Mouse (Mus musculus) midbrain, embryonic 15.5 days (tissue): Measurements from ENCODE around the gene Bach2. TPM values are rescaled to one million over a fixed set of nuclear protein-coding genes. Genes with fewer than 3 reads are reported as not detected.
A peak's percentile ranks its signal among the peaks of the same experiment; 100 is the strongest.

Source experiments
- ATAC-seq: fragments of 200-750 bp; cut with Nextera tagmentation; replicated peaks from 2 replicates; pipeline ENCODE4 v1.8.0; 2017; ENCODE audit warnings: moderate TSS enrichment
- H3K27ac ChIP-seq: fragments of 300-500 bp; sonication (generic); 2 replicates; pipeline ENCODE4 v1.5.1; 2015; ENCODE audit warnings: mild to moderate bottlenecking, inconsistent platforms
- H3K27me3 ChIP-seq: fragments of 300-500 bp; sonication (generic); replicated peaks from 2 replicates; pipeline ENCODE4 v1.6.1; 2015; ENCODE audit warnings: inconsistent platforms
- H3K36me3 ChIP-seq: fragments of 300-500 bp; sonication (generic); replicated peaks from 2 replicates; pipeline ENCODE4 v1.6.1; 2015; ENCODE audit warnings: inconsistent platforms
- H3K4me1 ChIP-seq: fragments of 300-500 bp; sonication (generic); 2 replicates; pipeline ENCODE4 v1.6.1; 2015; ENCODE audit warnings: inconsistent platforms
- H3K4me2 ChIP-seq: fragments of 300-500 bp; sonication (generic); 2 replicates; pipeline ENCODE4 v1.6.1; 2015; ENCODE audit warnings: inconsistent platforms, mild to moderate bottlenecking, moderate library complexity
- H3K4me3 ChIP-seq: fragments of 300-500 bp; sonication (generic); 2 replicates; pipeline ENCODE4 v1.5.1; 2015; ENCODE audit warnings: mild to moderate bottlenecking, inconsistent platforms
- H3K9ac ChIP-seq: fragments of 300-500 bp; sonication (generic); 2 replicates; pipeline ENCODE4 v1.6.1; 2015; ENCODE audit warnings: mild to moderate bottlenecking, inconsistent platforms
- H3K9me3 ChIP-seq: fragments of 300-500 bp; sonication (generic); 2 replicates; pipeline ENCODE4 v1.6.1; 2016; ENCODE audit warnings: inconsistent platforms
- WGBS: fragments of 180-500 bp; shearing (Covaris S2); methylation state at CpG from one replicate; pipeline ENCODE4 v1.1.7; 2015; ENCODE audit warnings: mixed read lengths; 5-methylcytosine and 5-hydroxymethylcytosine counted together
- polyA plus RNA-seq: library from polyadenylated mRNA; unstranded; fragments of >200 nt; fragmentation: Nextera tagmentation; extraction: Ambion mirVana; gene quantifications from 2 replicates; pipeline ENCODE4 v1.2.1, GENCODE M21; 2015

The Bach2 gene
- polyA plus RNA-seq, 1 experiment from 2014 or later: 22.3 TPM

- 61% methylated on average over 6 of the region's 6 CpGs for WGBS
- no peaks in the 10 kb centered on the region for H3K36me3 ChIP-seq
- no peak for ATAC-seq
- H3K27ac ChIP-seq: peak overlapping the region; percentile 9; the same call in 1 of the 2 replicates
- no peaks in the 10 kb centered on the region for H3K9me3 ChIP-seq
- no peaks in the 10 kb centered on the region for H3K27me3 ChIP-seq
- no peak overlapping the region for H3K9ac ChIP-seq
- H3K4me1 ChIP-seq: peaks cover 54% of the 10 kb centered on the region
- H3K4me3 ChIP-seq: no peak overlapping the region
- no peak overlapping the region for H3K4me2 ChIP-seq
These were observed 67.1 kb downstream of the Bach2 start for GRCm38 (mm10) chr4:32305683-32306082.

GRCm38 (mm10) chr4:32306169-32306792 lies 67.7 kb downstream of the Bach2 start:
- ATAC-seq: no peak
- 0 out of 2 replicates have a peak overlapping the region, but pooled peaks have one; percentile 39 for H3K27ac ChIP-seq
- 48% methylated on average over 3 of the region's 3 CpGs for WGBS

GRCm38 (mm10) chr4:32307215-32307614 lies 68.6 kb downstream of the Bach2 start:
- Histone ChIP-seq H3K9ac (no peak overlapping the region), H3K27ac (no peak overlapping the region), H3K27me3 (no peaks in the 10 kb centered on the region), H3K4me1 (peaks cover 44% of the 10 kb centered on the region), H3K36me3 (no peaks in the 10 kb centered on the region), H3K4me3 (no peak overlapping the region), H3K9me3 (no peaks in the 10 kb centered on the region), H3K4me2 (no peak overlapping the region)
- no peak for ATAC-seq
- 82% methylated on average over 5 of the region's 5 CpGs for WGBS

More at GRCm38 (mm10) chr4:32306169-32306792, 67.7 kb downstream of the Bach2 start:
- H3K27me3 ChIP-seq: no peaks in the 10 kb centered on the region
- H3K4me3 ChIP-seq: no peak overlapping the region
- peaks cover 52% of the 10 kb centered on the region for H3K4me1 ChIP-seq
- no peaks in the 10 kb centered on the region for H3K9me3 ChIP-seq
- no peaks in the 10 kb centered on the region for H3K36me3 ChIP-seq
- H3K4me2 ChIP-seq: no peak overlapping the region
- no peak overlapping the region for H3K9ac ChIP-seq

GRCm38 (mm10) chr4:32312171-32312946 lies 73.8 kb downstream of the Bach2 start:
- Histone ChIP-seq H3K9me3 (no peaks in the 10 kb centered on the region), H3K9ac (no peak overlapping the region), H3K4me2 (no peak overlapping the region), H3K4me3 (no peak overlapping the region), H3K36me3 (peaks cover 2% of the 10 kb centered on the region; the same call in 1 of the 2 replicates), H3K27ac (no peak overlapping the region), H3K27me3 (no peaks in the 10 kb centered on the region), H3K4me1 (peaks cover 8% of the 10 kb centered on the region)
- 43% methylated on average over 10 of the region's 10 CpGs for WGBS
- ATAC-seq: no peak

GRCm38 (mm10) chr4:32314919-32315318 lies 76.3 kb downstream of the Bach2 start:
- Histone ChIP-seq H3K27me3 (no peaks in the 10 kb centered on the region), H3K4me3 (no peak overlapping the region), H3K4me1 (peaks cover 8% of the 10 kb centered on the region), H3K27ac (no peak overlapping the region), H3K36me3 (peaks cover 10% of the 10 kb centered on the region), H3K4me2 (no peak overlapping the region), H3K9me3 (no peaks in the 10 kb centered on the region), H3K9ac (no peak overlapping the region)
- no peak for ATAC-seq
- WGBS: 77% methylated on average over 3 of the region's 3 CpGs

- Histone ChIP-seq H3K9ac (no peak overlapping the region), H3K4me3 (no peak overlapping the region), H3K36me3 (peaks cover 10% of the 10 kb centered on the region), H3K4me1 (no peaks in the 10 kb centered on the region), H3K27ac (no peak overlapping the region), H3K27me3 (no peaks in the 10 kb centered on the region), H3K4me2 (no peak overlapping the region), H3K9me3 (no peaks in the 10 kb centered on the region)
- no peak for ATAC-seq
- 97% methylated on average over 1 of the region's 1 CpGs for WGBS
These were observed 80.0 kb downstream of the Bach2 start for GRCm38 (mm10) chr4:32318608-32319007.

GRCm38 (mm10) chr4:32319327-32319726 lies 80.7 kb downstream of the Bach2 start:
- ATAC-seq: no peak
- 95% methylated on average over 3 of the region's 3 CpGs for WGBS
- no peaks in the 10 kb centered on the region for H3K27me3 ChIP-seq
- no peak overlapping the region for H3K4me3 ChIP-seq
- no peak overlapping the region for H3K9ac ChIP-seq
- no peak overlapping the region for H3K4me2 ChIP-seq
- no peaks in the 10 kb centered on the region for H3K9me3 ChIP-seq
- H3K4me1 ChIP-seq: no peaks in the 10 kb centered on the region
- peaks cover 10% of the 10 kb centered on the region for H3K36me3 ChIP-seq
- H3K27ac ChIP-seq: no peak overlapping the region

GRCm38 (mm10) chr4:32320039-32320438 lies 81.4 kb downstream of the Bach2 start:
- no peaks in the 10 kb centered on the region for H3K27me3 ChIP-seq

GRCm38 (mm10) chr4:32324111-32324510 lies 85.5 kb downstream of the Bach2 start:
- no peaks in the 10 kb centered on the region for H3K36me3 ChIP-seq
- no peaks in the 10 kb centered on the region for H3K9me3 ChIP-seq
- H3K4me2 ChIP-seq: no peak overlapping the region
- H3K9ac ChIP-seq: no peak overlapping the region
- no peak overlapping the region for H3K27ac ChIP-seq
- 98% methylated on average over 6 of the region's 6 CpGs for WGBS
- no peaks in the 10 kb centered on the region for H3K27me3 ChIP-seq
- H3K4me3 ChIP-seq: no peak overlapping the region
- peaks cover 42% of the 10 kb centered on the region for H3K4me1 ChIP-seq
- no peak for ATAC-seq

More at GRCm38 (mm10) chr4:32320039-32320438, 81.4 kb downstream of the Bach2 start:
- Histone ChIP-seq H3K36me3 (peaks cover 10% of the 10 kb centered on the region), H3K9me3 (no peaks in the 10 kb centered on the region), H3K4me3 (no peak overlapping the region), H3K27ac (no peak overlapping the region), H3K4me2 (no peak overlapping the region), H3K4me1 (peaks cover 5% of the 10 kb centered on the region; the same call in 1 of the 2 replicates), H3K9ac (no peak overlapping the region)
- 92% methylated on average over 1 of the region's 1 CpGs for WGBS
- ATAC-seq: no peak

- WGBS: 57% methylated on average over 4 of the region's 4 CpGs
These were observed 86.4 kb downstream of the Bach2 start for GRCm38 (mm10) chr4:32324967-32325366.

GRCm38 (mm10) chr4:32325596-32325995 lies 87.0 kb downstream of the Bach2 start:
- H3K27me3 ChIP-seq: no peaks in the 10 kb centered on the region
- no peak overlapping the region for H3K4me3 ChIP-seq
- peaks cover 42% of the 10 kb centered on the region for H3K4me1 ChIP-seq
- peak overlapping the region; percentile 85 for H3K27ac ChIP-seq
- ATAC-seq: no peak
- H3K36me3 ChIP-seq: no peaks in the 10 kb centered on the region
- H3K9me3 ChIP-seq: no peaks in the 10 kb centered on the region
- H3K9ac ChIP-seq: no peak overlapping the region
- H3K4me2 ChIP-seq: no peak overlapping the region
- WGBS: 26% methylated on average over 3 of the region's 3 CpGs

More at GRCm38 (mm10) chr4:32324967-32325366, 86.4 kb downstream of the Bach2 start:
- H3K4me1 ChIP-seq: peaks cover 42% of the 10 kb centered on the region
- no peaks in the 10 kb centered on the region for H3K36me3 ChIP-seq
- H3K9ac ChIP-seq: no peak overlapping the region
- no peaks in the 10 kb centered on the region for H3K9me3 ChIP-seq
- no peaks in the 10 kb centered on the region for H3K27me3 ChIP-seq
- no peak overlapping the region for H3K27ac ChIP-seq
- H3K4me3 ChIP-seq: no peak overlapping the region
- no peak for ATAC-seq
- H3K4me2 ChIP-seq: no peak overlapping the region

- H3K9me3 ChIP-seq: no peaks in the 10 kb centered on the region
- peaks cover 42% of the 10 kb centered on the region for H3K4me1 ChIP-seq
- WGBS: 25% methylated on average over 10 of the region's 10 CpGs
- H3K36me3 ChIP-seq: no peaks in the 10 kb centered on the region
- H3K4me3 ChIP-seq: no peak overlapping the region
- ATAC-seq: peak; percentile 34; the same call in 1 of the 2 replicates
- no peaks in the 10 kb centered on the region for H3K27me3 ChIP-seq
- H3K27ac ChIP-seq: peak overlapping the region; percentile 85
- H3K4me2 ChIP-seq: peak overlapping the region; percentile 12; the same call in 1 of the 2 replicates
- no peak overlapping the region for H3K9ac ChIP-seq
These were observed 87.7 kb downstream of the Bach2 start for GRCm38 (mm10) chr4:32326279-32326678.
